Mouse (Mus musculus): ENCODE results near the gene Ece1.

DNA sequence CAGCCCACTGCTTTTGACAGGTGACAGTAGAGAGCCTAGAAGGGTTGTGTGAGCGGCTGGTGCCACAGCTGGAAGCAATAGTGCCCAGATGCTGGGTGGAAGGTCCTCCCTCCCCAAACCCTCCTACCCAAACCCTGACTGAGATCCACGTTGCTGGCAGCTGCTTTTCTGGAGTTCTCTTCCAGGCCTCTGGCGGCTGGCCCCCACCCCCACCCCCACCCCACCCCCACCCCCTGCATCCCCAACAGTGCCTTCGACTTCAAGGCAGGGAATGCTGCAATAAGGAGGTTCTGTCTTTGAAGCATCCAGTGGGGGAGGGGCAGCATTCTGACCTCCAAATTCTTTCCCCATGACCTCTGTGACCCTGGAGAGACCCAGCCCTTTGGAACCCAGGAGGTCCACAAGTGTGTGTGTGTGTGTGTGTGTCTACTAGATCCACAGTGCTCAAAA is 15.4 kb downstream of the Ece1 start:
- no peak for TF ChIP-seq CTCF (IDR thresholded peaks at IDR 0.05; ENCODE audit: low read depth)
- no peak for TF ChIP-seq EP300 (optimal IDR thresholded peaks at IDR 0.05)

Data from stomach, postnatal 0 days (tissue).